Mouse (Mus musculus): ENCODE data around the gene Rtcb. TPM values are rescaled to one million over a fixed set of nuclear protein-coding genes. Genes with fewer than 3 reads are reported as not detected.
A peak's percentile ranks its signal among the peaks of the same experiment; 100 is the strongest.

Gene Rtcb
- 72.4 and 75.1 TPM in 2 replicates for polyA plus RNA-seq (2015; fragmentation: Nextera tagmentation; extraction: Ambion mirVana)

DNA sequence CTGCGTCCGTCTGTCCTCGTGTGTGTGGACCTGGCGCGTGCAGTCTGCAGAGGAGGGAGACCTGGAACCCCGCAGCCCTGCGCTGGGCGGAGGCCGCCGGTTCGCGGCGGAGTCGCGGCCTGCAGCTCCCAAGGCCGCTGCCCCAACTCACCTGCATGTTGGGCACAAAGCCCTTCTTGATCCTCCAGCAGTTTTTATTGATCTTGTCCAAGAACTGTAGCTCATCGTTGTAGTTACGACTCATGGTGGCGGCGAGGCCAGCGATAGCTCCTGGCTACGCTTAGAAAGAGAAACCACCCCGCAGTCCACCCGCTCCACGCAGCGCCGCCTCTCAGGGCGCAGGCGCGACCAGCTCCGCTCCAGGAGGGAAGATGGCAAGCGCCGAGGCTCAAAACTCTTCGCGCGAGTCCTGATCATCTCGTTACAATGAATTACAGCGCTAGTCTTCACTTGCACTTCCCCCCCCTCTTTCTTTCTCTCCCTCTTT lies at the start of gene Rtcb:
Gene Rtcb (minus strand): TSS at position 360 of the 487 bp plus-strand sequence.
- Histone ChIP-seq H3K36me3 (ENCODE audit: control insufficient read depth, insufficient read depth) (peaks cover 6% of the 10 kb centered on the region), H3K27ac (ENCODE audit: low read depth, low read length) (peak within 1 kb of the TSS; percentile 84), H3K27me3 (replicated peaks; ENCODE audit: control insufficient read depth, insufficient read depth, low read length) (no peaks in the 10 kb centered on the region), H3K4me2 (replicated peaks; ENCODE audit: low read depth) (peak within 1 kb of the TSS; percentile 68), H3K9me3 (ENCODE audit: control insufficient read depth) (no peaks in the 10 kb centered on the region), H3K4me3 (ENCODE audit: low read depth, low read length) (peak within 1 kb of the TSS; percentile 93), H3K9ac (ENCODE audit: low read depth, low read length) (peak within 1 kb of the TSS; percentile 87), H3K4me1 (replicated peaks; ENCODE audit: control insufficient read depth, insufficient read depth, low read length) (no peaks in the 10 kb centered on the region)
- 0% methylated on average over 38 of the region's 38 CpGs for WGBS
- TF ChIP-seq CTCF (IDR thresholded peaks at IDR 0.05; ENCODE audit: low read depth), result no peak
- peak; percentile 91 for ATAC-seq

- WGBS, result 74% methylated on average over 5 of the region's 5 CpGs
- no peak for ATAC-seq
- H3K9me3 ChIP-seq (ENCODE audit: control insufficient read depth), result no peaks in the 10 kb centered on the region
- H3K4me1 ChIP-seq (replicated peaks; ENCODE audit: control insufficient read depth, insufficient read depth, low read length), result no peaks in the 10 kb centered on the region
- H3K36me3 ChIP-seq (ENCODE audit: control insufficient read depth, insufficient read depth), result no peaks in the 10 kb centered on the region
- TF ChIP-seq CTCF (IDR thresholded peaks at IDR 0.05; ENCODE audit: low read depth), result no peak
- H3K9ac ChIP-seq (ENCODE audit: low read depth, low read length), result no peak overlapping the region
- H3K4me2 ChIP-seq (replicated peaks; ENCODE audit: low read depth), result no peak overlapping the region
- H3K27ac ChIP-seq (ENCODE audit: low read depth, low read length), result no peak overlapping the region
- H3K27me3 ChIP-seq (replicated peaks; ENCODE audit: control insufficient read depth, insufficient read depth, low read length), result no peaks in the 10 kb centered on the region
- no peak overlapping the region for H3K4me3 ChIP-seq (ENCODE audit: low read depth, low read length)
These were observed 48.8 kb upstream of the Rtcb start for GRCm38 (mm10) chr10:86006455-86006854.

DNA sequence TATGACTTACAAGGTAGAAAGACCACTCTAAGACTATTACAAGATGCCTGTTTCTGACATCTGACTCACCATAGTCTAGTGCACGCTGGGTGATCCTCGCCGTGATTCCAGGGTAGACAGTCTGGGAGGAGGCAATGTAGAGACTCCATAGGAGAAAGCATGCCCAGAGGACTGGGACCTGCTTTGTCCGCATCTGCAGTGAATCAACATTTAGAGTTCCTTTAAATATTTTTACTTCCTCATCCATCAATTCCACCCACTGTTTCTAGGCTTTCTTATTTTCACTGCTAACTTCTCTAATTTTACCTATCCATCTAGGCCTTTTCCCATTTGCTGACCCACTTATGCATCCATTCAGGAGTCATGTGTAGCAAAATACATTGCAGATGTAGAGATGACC lies 42.8 kb upstream of the Rtcb start:
- Histone ChIP-seq H3K27me3 (replicated peaks; ENCODE audit: control insufficient read depth, insufficient read depth, low read length) (no peaks in the 10 kb centered on the region), H3K4me1 (replicated peaks; ENCODE audit: control insufficient read depth, insufficient read depth, low read length) (no peaks in the 10 kb centered on the region), H3K4me2 (replicated peaks; ENCODE audit: low read depth) (no peak overlapping the region), H3K9ac (ENCODE audit: low read depth, low read length) (no peak overlapping the region), H3K36me3 (ENCODE audit: control insufficient read depth, insufficient read depth) (no peaks in the 10 kb centered on the region), H3K27ac (ENCODE audit: low read depth, low read length) (no peak overlapping the region), H3K9me3 (ENCODE audit: control insufficient read depth) (no peaks in the 10 kb centered on the region), H3K4me3 (ENCODE audit: low read depth, low read length) (no peak overlapping the region)
- WGBS, result 89% methylated on average over 4 of the region's 4 CpGs
- no peak for ATAC-seq
- TF ChIP-seq CTCF (IDR thresholded peaks at IDR 0.05; ENCODE audit: low read depth), result no peak

- TF ChIP-seq CTCF (IDR thresholded peaks at IDR 0.05; ENCODE audit: low read depth), result no peak
- ATAC-seq, result no peak
- no peak overlapping the region for H3K4me2 ChIP-seq (replicated peaks; ENCODE audit: low read depth)
- H3K4me1 ChIP-seq (replicated peaks; ENCODE audit: control insufficient read depth, insufficient read depth, low read length), result no peaks in the 10 kb centered on the region
- no peak overlapping the region for H3K27ac ChIP-seq (ENCODE audit: low read depth, low read length)
- H3K4me3 ChIP-seq (ENCODE audit: low read depth, low read length), result no peak overlapping the region
- H3K36me3 ChIP-seq (ENCODE audit: control insufficient read depth, insufficient read depth), result no peaks in the 10 kb centered on the region
- no peaks in the 10 kb centered on the region for H3K9me3 ChIP-seq (ENCODE audit: control insufficient read depth)
- WGBS, result 35% methylated on average over 5 of the region's 5 CpGs
- H3K9ac ChIP-seq (ENCODE audit: low read depth, low read length), result no peak overlapping the region
- H3K27me3 ChIP-seq (replicated peaks; ENCODE audit: control insufficient read depth, insufficient read depth, low read length), result no peaks in the 10 kb centered on the region
These were observed 37.0 kb upstream of the Rtcb start for GRCm38 (mm10) chr10:85994543-85995104.

DNA sequence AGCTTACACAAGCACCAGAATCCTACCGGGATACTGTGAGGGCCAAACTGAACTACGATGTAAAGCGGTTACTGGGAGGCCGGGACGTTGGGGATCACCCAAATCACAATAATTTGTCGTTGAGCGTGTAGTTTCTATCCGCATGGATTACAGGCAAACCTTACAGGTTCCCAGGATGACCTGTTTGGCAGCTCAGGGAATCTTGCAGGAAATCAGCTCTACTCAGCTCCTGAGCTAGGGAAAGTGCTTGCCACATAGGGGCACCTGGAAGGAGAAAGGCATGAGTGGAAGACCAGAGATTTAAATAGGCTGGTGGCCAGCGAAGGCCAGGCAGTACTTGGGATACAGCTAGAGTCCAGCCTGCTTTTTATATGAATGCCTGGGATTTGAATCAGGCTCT lies 36.2 kb upstream of the Rtcb start:
- H3K4me3 ChIP-seq (ENCODE audit: low read depth, low read length), result no peak overlapping the region
- no peak for ATAC-seq
- H3K4me1 ChIP-seq (replicated peaks; ENCODE audit: control insufficient read depth, insufficient read depth, low read length), result no peaks in the 10 kb centered on the region
- WGBS, result 88% methylated on average over 9 of the region's 9 CpGs
- no peak overlapping the region for H3K27ac ChIP-seq (ENCODE audit: low read depth, low read length)
- H3K27me3 ChIP-seq (replicated peaks; ENCODE audit: control insufficient read depth, insufficient read depth, low read length), result no peaks in the 10 kb centered on the region
- no peak overlapping the region for H3K9ac ChIP-seq (ENCODE audit: low read depth, low read length)
- no peak for TF ChIP-seq CTCF (IDR thresholded peaks at IDR 0.05; ENCODE audit: low read depth)
- no peaks in the 10 kb centered on the region for H3K9me3 ChIP-seq (ENCODE audit: control insufficient read depth)
- H3K4me2 ChIP-seq (replicated peaks; ENCODE audit: low read depth), result no peak overlapping the region
- no peaks in the 10 kb centered on the region for H3K36me3 ChIP-seq (ENCODE audit: control insufficient read depth, insufficient read depth)

DNA sequence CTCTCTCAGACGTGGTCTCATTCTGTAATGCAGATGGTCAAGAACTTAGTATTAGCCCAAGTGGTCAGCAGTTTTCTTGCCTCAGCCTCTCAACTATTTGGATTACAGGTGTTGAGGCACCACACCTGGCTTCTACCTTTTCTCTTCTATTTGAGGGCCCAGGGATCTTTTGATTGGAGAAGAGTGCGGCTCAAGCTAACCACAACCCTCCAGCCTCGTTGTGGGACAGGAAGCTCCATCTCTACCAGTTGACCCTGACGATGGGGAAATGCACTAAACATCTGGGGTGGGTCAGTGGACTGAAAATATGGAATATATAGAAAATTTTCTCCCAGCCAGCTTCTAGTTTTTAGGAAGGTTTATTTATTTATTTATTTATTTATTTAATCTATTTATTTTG lies 34.8 kb upstream of the Rtcb start:
- Histone ChIP-seq H3K36me3 (ENCODE audit: control insufficient read depth, insufficient read depth) (no peaks in the 10 kb centered on the region), H3K27me3 (replicated peaks; ENCODE audit: control insufficient read depth, insufficient read depth, low read length) (no peaks in the 10 kb centered on the region), H3K4me3 (ENCODE audit: low read depth, low read length) (no peak overlapping the region), H3K9me3 (ENCODE audit: control insufficient read depth) (no peaks in the 10 kb centered on the region), H3K9ac (ENCODE audit: low read depth, low read length) (no peak overlapping the region), H3K4me2 (replicated peaks; ENCODE audit: low read depth) (no peak overlapping the region), H3K27ac (ENCODE audit: low read depth, low read length) (no peak overlapping the region), H3K4me1 (replicated peaks; ENCODE audit: control insufficient read depth, insufficient read depth, low read length) (no peaks in the 10 kb centered on the region)
- no peak for TF ChIP-seq CTCF (IDR thresholded peaks at IDR 0.05; ENCODE audit: low read depth)
- WGBS, result 88% methylated on average over 4 of the region's 4 CpGs
- no peak for ATAC-seq
